27 mouse cellular contexts compared by ENCODE assay signal in the genomic region with DNA sequence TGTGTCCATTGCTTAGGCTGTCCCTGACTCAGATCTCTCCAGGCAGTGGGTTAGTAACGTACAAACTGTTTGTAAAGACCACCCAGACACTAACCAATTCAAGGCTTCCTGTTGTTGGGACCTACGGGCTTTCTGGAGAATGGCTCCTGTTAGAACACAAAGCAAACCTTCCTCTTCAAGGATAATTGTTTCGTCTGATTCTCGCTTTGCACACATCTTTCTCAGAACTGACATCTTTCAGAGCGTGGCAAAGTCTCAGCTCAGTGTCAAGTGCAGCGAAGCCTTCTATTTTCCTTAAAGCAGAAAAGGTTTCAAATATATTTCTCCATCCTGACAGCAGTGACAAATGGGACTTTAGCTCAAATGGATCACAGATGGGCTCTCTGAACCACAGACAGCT.
DNase-seq lines count a peak whose midpoint lies in the region; ATAC-seq and TF ChIP-seq lines count a peak whose summit lies in the region.
"Had no signal": no experiment of that assay in that cellular context is flagged by ENCODE, and none has a peak within 500 bp of the region (broad histone marks: within the 10 kb centered on the region; RNA-seq: fewer than 3 reads in every experiment).

No protein-coding gene starts in this region.

- H3K27ac ChIP-seq in forebrain, postnatal 0 days (ENCODE audit: low read depth, low read length) = no peak overlapping the region
- H3K27ac ChIP-seq in forebrain, embryonic 12.5 days = no peak overlapping the region
- no peak overlapping the region for H3K27ac ChIP-seq in kidney, postnatal 0 days
- H3K27ac ChIP-seq in embryonic facial prominence, embryonic 10.5 days (replicated peaks) = peak overlapping the region; percentile 65; the same call in 1 of the 2 replicates
- H3K27ac ChIP-seq in limb, embryonic 11.5 days (replicated peaks; ENCODE audit: low read depth, low read length) = no peak overlapping the region
- no peak overlapping the region for H3K27ac ChIP-seq in midbrain, postnatal 0 days (ENCODE audit: low read depth, low read length)
- H3K27ac ChIP-seq in midbrain, embryonic 13.5 days = no peak overlapping the region
- H3K27ac ChIP-seq: forebrain, embryonic 10.5 days; hindbrain, embryonic 10.5 days; left cerebral cortex, adult 2 months; limb, embryonic 12.5 days; midbrain, embryonic 15.5 days; stomach, embryonic 15.5 days had no signal

- H3K4me1 ChIP-seq in forebrain, postnatal 0 days (ENCODE audit: insufficient read depth) = no peaks in the 10 kb centered on the region
- H3K4me1 ChIP-seq in forebrain, embryonic 12.5 days = peaks cover 14% of the 10 kb centered on the region
- H3K4me1 ChIP-seq in kidney, postnatal 0 days (replicated peaks; ENCODE audit: insufficient read depth, low read length) = no peaks in the 10 kb centered on the region
- H3K4me1 ChIP-seq in embryonic facial prominence, embryonic 10.5 days = peaks cover 52% of the 10 kb centered on the region
- H3K4me1 ChIP-seq in limb, embryonic 11.5 days (ENCODE audit: control insufficient read depth, insufficient read depth, low read length) = peaks cover 22% of the 10 kb centered on the region
- no peaks in the 10 kb centered on the region for H3K4me1 ChIP-seq in midbrain, postnatal 0 days (ENCODE audit: insufficient read depth, low read length)
- H3K4me1 ChIP-seq in midbrain, embryonic 13.5 days (replicated peaks) = peaks cover 33% of the 10 kb centered on the region
- H3K4me1 ChIP-seq: heart, embryonic 12.5 days had no signal

- H3K4me3 ChIP-seq in forebrain, postnatal 0 days (ENCODE audit: low read depth, low read length) = no peak overlapping the region
- H3K4me3 ChIP-seq in forebrain, embryonic 12.5 days (replicated peaks) = no peak overlapping the region
- H3K4me3 ChIP-seq in kidney, postnatal 0 days (replicated peaks; ENCODE audit: low read depth, low read length) = no peak overlapping the region
- no peak overlapping the region; the same call in 1 of the 2 replicates for H3K4me3 ChIP-seq in embryonic facial prominence, embryonic 10.5 days
- H3K4me3 ChIP-seq in limb, embryonic 11.5 days (ENCODE audit: low read depth, low read length) = no peak overlapping the region
- H3K4me3 ChIP-seq in midbrain, postnatal 0 days (ENCODE audit: low read depth, low read length) = no peak overlapping the region
- no peak overlapping the region for H3K4me3 ChIP-seq in midbrain, embryonic 13.5 days (replicated peaks)
- H3K4me3 ChIP-seq: forebrain, embryonic 10.5 days; heart, embryonic 12.5 days; hindbrain, embryonic 10.5 days; left cerebral cortex, adult 2 months; limb, embryonic 12.5 days; midbrain, embryonic 15.5 days; myocyte; stomach, embryonic 15.5 days had no signal

- H3K36me3 ChIP-seq in forebrain, postnatal 0 days (ENCODE audit: insufficient read depth) = no peaks in the 10 kb centered on the region
- no peaks in the 10 kb centered on the region for H3K36me3 ChIP-seq in forebrain, embryonic 12.5 days (replicated peaks)
- H3K36me3 ChIP-seq in kidney, postnatal 0 days (ENCODE audit: insufficient read depth, low read length) = no peaks in the 10 kb centered on the region
- H3K36me3 ChIP-seq in embryonic facial prominence, embryonic 10.5 days (replicated peaks) = no peaks in the 10 kb centered on the region
- no peaks in the 10 kb centered on the region for H3K36me3 ChIP-seq in limb, embryonic 11.5 days (ENCODE audit: control insufficient read depth, insufficient read depth, low read length)
- no peaks in the 10 kb centered on the region for H3K36me3 ChIP-seq in midbrain, postnatal 0 days (ENCODE audit: insufficient read depth, low read length)
- H3K36me3 ChIP-seq in midbrain, embryonic 13.5 days = no peaks in the 10 kb centered on the region
- H3K36me3 ChIP-seq: forebrain, embryonic 10.5 days; heart, embryonic 12.5 days; hindbrain, embryonic 10.5 days; limb, embryonic 12.5 days; midbrain, embryonic 15.5 days; stomach, embryonic 15.5 days had no signal

- DNase-seq in forebrain, postnatal 0 days = no peak
- DNase-seq in kidney, postnatal 0 days (ENCODE audit: low spot score) = peak; percentile 45
- DNase-seq in kidney, postnatal 36 days = no peak
- DNase-seq in embryonic facial prominence, embryonic 10.5 days (ENCODE audit: low spot score) = no peak
- DNase-seq in limb, embryonic 11.5 days (ENCODE audit: low spot score) = peak; percentile 23
- no peak for DNase-seq in midbrain, postnatal 0 days (ENCODE audit: low spot score)
- DNase-seq: adrenal gland, postnatal 10 days; cerebellum, adult 2 months; cerebellum, postnatal 36 days; heart, postnatal 10 days; kidney, adult 2 months; kidney, postnatal 4 days; liver, postnatal 0 days; thymus, postnatal 25 days had no signal

- no peak overlapping the region for H3K9ac ChIP-seq in forebrain, postnatal 0 days
- no peak overlapping the region for H3K9ac ChIP-seq in forebrain, embryonic 12.5 days
- no peak overlapping the region for H3K9ac ChIP-seq in kidney, postnatal 0 days (ENCODE audit: low read depth, low read length)
- no peak overlapping the region for H3K9ac ChIP-seq in limb, embryonic 11.5 days (ENCODE audit: low read length)
- no peak overlapping the region for H3K9ac ChIP-seq in midbrain, postnatal 0 days (replicated peaks; ENCODE audit: low read length, poor library complexity, severe bottlenecking)
- no peak overlapping the region for H3K9ac ChIP-seq in midbrain, embryonic 13.5 days (replicated peaks)
- H3K9ac ChIP-seq: heart, embryonic 12.5 days; limb, embryonic 12.5 days; liver, postnatal 0 days; midbrain, embryonic 15.5 days; stomach, embryonic 15.5 days had no signal

- H3K9me3 ChIP-seq in forebrain, postnatal 0 days (ENCODE audit: low read length) = no peaks in the 10 kb centered on the region
- no peaks in the 10 kb centered on the region for H3K9me3 ChIP-seq in forebrain, embryonic 12.5 days
- H3K9me3 ChIP-seq in kidney, postnatal 0 days (replicated peaks; ENCODE audit: low read length) = no peaks in the 10 kb centered on the region
- H3K9me3 ChIP-seq in embryonic facial prominence, embryonic 10.5 days = no peaks in the 10 kb centered on the region
- no peaks in the 10 kb centered on the region for H3K9me3 ChIP-seq in limb, embryonic 11.5 days (ENCODE audit: control insufficient read depth, low read length)
- H3K9me3 ChIP-seq in midbrain, postnatal 0 days (ENCODE audit: low read length) = no peaks in the 10 kb centered on the region
- no peaks in the 10 kb centered on the region for H3K9me3 ChIP-seq in midbrain, embryonic 13.5 days
- H3K9me3 ChIP-seq: forebrain, embryonic 10.5 days; heart, embryonic 12.5 days; hindbrain, embryonic 10.5 days; limb, embryonic 12.5 days; midbrain, embryonic 15.5 days; stomach, embryonic 15.5 days had no signal

- no peak for TF ChIP-seq CTCF in forebrain, postnatal 0 days (IDR thresholded peaks at IDR 0.05; ENCODE audit: low read depth)
- TF ChIP-seq CTCF in kidney, postnatal 0 days (IDR thresholded peaks at IDR 0.05; ENCODE audit: low read depth) = no peak
- no peak for TF ChIP-seq CTCF in midbrain, postnatal 0 days (IDR thresholded peaks at IDR 0.05)

- H3K27me3 ChIP-seq in forebrain, postnatal 0 days (ENCODE audit: insufficient read depth, low read length) = no peaks in the 10 kb centered on the region
- no peaks in the 10 kb centered on the region for H3K27me3 ChIP-seq in forebrain, embryonic 12.5 days
- no peaks in the 10 kb centered on the region for H3K27me3 ChIP-seq in kidney, postnatal 0 days (ENCODE audit: insufficient read depth, low read length)
- no peaks in the 10 kb centered on the region for H3K27me3 ChIP-seq in embryonic facial prominence, embryonic 10.5 days (replicated peaks; ENCODE audit: low read depth, poor library complexity, severe bottlenecking)
- no peaks in the 10 kb centered on the region for H3K27me3 ChIP-seq in limb, embryonic 11.5 days (ENCODE audit: control insufficient read depth, insufficient read depth, low read length)
- no peaks in the 10 kb centered on the region for H3K27me3 ChIP-seq in midbrain, postnatal 0 days (ENCODE audit: insufficient read depth, low read length)
- H3K27me3 ChIP-seq in midbrain, embryonic 13.5 days = no peaks in the 10 kb centered on the region
- H3K27me3 ChIP-seq: midbrain, embryonic 15.5 days; stomach, embryonic 15.5 days had no signal

- WGBS in forebrain, postnatal 0 days = 22% methylated on average over 6 of the region's 6 CpGs
- 38% methylated on average over 6 of the region's 6 CpGs for WGBS in forebrain, embryonic 12.5 days
- WGBS in kidney, postnatal 0 days = 13% methylated on average over 6 of the region's 6 CpGs
- WGBS in embryonic facial prominence, embryonic 10.5 days = 23% methylated on average over 6 of the region's 6 CpGs
- WGBS in limb, embryonic 11.5 days = 19% methylated on average over 6 of the region's 6 CpGs
- WGBS in midbrain, postnatal 0 days = 31% methylated on average over 6 of the region's 6 CpGs
- WGBS in midbrain, embryonic 13.5 days = 40% methylated on average over 6 of the region's 6 CpGs

- H3K4me2 ChIP-seq in forebrain, postnatal 0 days (ENCODE audit: low read depth) = no peak overlapping the region
- H3K4me2 ChIP-seq in forebrain, embryonic 12.5 days = no peak overlapping the region
- H3K4me2 ChIP-seq in kidney, postnatal 0 days (ENCODE audit: low read length) = 0 out of 2 replicates have a peak overlapping the region, but pooled peaks have one; percentile 7
- H3K4me2 ChIP-seq in limb, embryonic 11.5 days (ENCODE audit: low read depth, severe bottlenecking) = no peak overlapping the region
- H3K4me2 ChIP-seq in midbrain, postnatal 0 days (ENCODE audit: low read depth, low read length, poor library complexity, severe bottlenecking) = no peak overlapping the region
- H3K4me2 ChIP-seq in midbrain, embryonic 13.5 days (replicated peaks) = no peak overlapping the region
- H3K4me2 ChIP-seq: heart, embryonic 12.5 days; limb, embryonic 12.5 days; liver, embryonic 11.5 days; midbrain, embryonic 15.5 days; stomach, embryonic 15.5 days had no signal

- peak; percentile 48; the same call in 1 of the 2 replicates for ATAC-seq in forebrain, postnatal 0 days
- no peak for ATAC-seq in forebrain, embryonic 12.5 days (ENCODE audit: low FRiP score)
- no peak for ATAC-seq in kidney, postnatal 0 days (replicated peaks; ENCODE audit: low FRiP score, low read depth)
- no peak for ATAC-seq in limb, embryonic 11.5 days (ENCODE audit: insufficient number of reproducible peaks, low FRiP score, low TSS enrichment, low read depth)
- no peak for ATAC-seq in midbrain, postnatal 0 days (ENCODE audit: low FRiP score)
- no peak for ATAC-seq in midbrain, embryonic 13.5 days
- ATAC-seq: inflammation-experienced regulatory T-cells, adult 6 months; liver, postnatal 0 days; lung, postnatal 0 days; midbrain, embryonic 15.5 days had no signal

Comparison
In these comparisons a context has a peak if more than half of its experiments do, and no peak if none do; other contexts are left out.
1. DNase-seq: peak in kidney, postnatal 0 days (single experiment) and limb, embryonic 11.5 days (single experiment); none in forebrain, postnatal 0 days (single experiment), kidney, postnatal 36 days (0 of 2), embryonic facial prominence, embryonic 10.5 days (single experiment) and midbrain, postnatal 0 days (single experiment).